Mouse (Mus musculus) megakaryocyte progenitor cell, adult 5-6 weeks (primary cell): ENCODE measurements around the gene Zfp182. TPM values are rescaled to one million over a fixed set of nuclear protein-coding genes. Genes with fewer than 3 reads are reported as not detected.

Source experiments
- ATAC-seq: replicated peaks from 2 replicates; pipeline ENCODE4 v1.8.0; 2016; ENCODE audit warnings: mild to moderate bottlenecking, moderate TSS enrichment, inconsistent platforms; ENCODE audit not compliant: poor library complexity
- total RNA-seq, 2 experiments: library from RNA; stranded (forward) in 1 of 2; stranded (reverse) in 1 of 2; fragments of 157-497, 149-512 nt in 1 of 2; fragments of 200-1000 nt in 1 of 2; gene quantifications; 2 replicates each; pipeline versions ENCODE4 v1.2.3 to v1.2.4; 2015 to 2017

Gene Zfp182
- 10.0 and 14.9 TPM in 2 replicates for total RNA-seq (2015)
- 8.3 and 11.9 TPM in 2 replicates for total RNA-seq (2017)

DNA sequence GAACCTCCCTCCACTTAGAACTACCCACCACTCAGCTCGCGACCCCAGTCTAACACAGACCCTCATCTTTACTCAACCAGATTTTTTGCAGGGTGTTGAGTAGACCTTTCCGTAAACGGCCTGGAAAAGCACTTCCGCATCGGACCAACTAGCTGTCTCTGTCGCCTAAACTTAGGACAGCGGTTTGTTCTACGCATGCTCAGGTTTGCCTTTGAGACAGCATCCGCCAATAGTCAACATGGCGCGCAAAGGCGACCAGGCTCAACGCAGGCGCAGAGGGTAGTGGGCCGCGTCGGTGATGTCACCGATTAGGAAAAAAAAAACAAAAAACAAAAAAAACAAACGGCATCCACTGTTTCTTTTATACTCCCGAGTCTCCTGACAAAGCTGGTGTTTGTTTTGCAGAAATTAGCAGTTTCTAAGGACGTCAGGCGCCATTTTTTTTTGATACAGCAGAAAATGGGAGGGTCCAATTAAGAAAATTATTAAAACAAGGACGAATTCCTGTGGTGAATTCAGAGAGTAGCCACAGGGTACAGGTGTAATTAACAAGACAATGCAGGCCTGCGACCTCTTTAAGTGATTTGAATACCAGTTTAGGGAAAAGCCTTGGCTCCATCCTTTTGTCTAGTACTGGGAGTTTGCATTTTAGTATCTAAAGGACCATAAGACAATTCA, at the start of gene Zfp182:
TSS of gene Zfp182 (minus strand) at position 451 of the 678 bp plus-strand sequence.
- peak; percentile 100 for ATAC-seq

GRCm38 (mm10) chrX:21089867-21090239, 27.7 kb upstream of the Zfp182 start:
- no peak for ATAC-seq

DNA sequence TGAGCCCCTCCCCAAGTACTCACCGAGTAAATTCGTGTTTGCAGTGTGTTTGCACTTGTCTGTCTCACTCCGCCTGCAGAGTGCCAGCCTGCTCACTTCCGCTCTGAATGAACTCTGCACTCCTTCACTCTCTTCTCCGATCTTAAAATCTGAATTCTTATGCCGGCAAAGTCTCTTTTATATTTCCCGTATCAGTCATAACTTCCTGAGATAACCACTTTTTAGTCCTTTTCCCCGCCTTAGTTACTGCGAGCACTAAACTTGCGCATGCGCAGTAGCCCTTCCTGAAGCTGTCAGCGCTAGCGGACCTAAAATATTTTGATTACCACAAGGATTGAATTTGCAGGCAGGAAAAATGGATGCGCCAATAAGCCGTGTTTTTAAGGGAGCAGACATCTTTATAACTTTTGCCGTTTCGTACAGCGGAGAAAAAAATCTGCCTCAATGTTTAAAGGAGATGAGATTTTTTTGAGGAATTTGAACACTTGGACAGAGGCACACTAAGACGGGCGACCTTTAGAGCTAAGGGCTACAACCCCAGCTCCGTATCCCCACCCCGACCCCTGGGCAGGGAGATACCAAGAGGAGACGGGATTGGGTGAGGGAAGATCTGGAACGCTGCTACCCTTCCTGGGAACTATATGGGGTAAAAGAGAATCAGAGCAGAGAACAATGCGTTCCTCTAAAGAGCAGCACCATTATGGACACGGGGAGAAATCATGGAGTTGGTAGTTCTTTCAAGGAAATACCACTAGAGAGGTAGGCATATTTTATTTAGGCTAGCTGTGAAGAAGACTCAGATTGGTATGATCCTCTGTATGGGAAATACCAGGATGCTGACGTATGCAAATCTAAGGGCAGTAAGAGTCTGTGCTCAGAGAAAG, 27.1 kb upstream of the Zfp182 start, which contains the start of gene Zfp300:
TSS of gene Zfp300 (minus strand) at position 545 of the 884 bp plus-strand sequence.
- ATAC-seq = peak; percentile 75

- ATAC-seq = no peak
These were observed 26.5 kb upstream of the Zfp182 start for GRCm38 (mm10) chrX:21088645-21088982.

DNA sequence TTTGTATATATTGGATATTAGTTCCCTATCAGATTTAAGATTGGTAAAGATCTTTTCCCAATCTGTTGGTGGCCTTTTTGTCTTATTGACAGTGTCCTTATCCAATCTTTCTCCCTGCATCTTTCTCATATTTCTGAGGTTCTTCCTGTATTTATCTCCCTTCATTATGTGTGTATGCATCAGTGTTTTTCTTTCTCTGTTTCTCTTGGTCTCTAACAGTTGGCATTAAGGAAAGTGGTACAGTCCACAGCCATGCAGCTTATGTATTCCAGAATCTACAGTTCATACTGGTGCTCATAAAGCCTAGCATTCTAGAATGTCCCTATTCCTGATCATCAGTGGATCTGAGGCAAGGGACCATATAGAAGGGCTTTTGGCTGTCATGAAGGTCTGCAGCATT, 6.0 kb upstream of the Zfp182 start, which contains the start of gene Spaca5:
TSS of gene Spaca5 (plus strand) at position 301 of the 400 bp plus-strand sequence.
- ATAC-seq = no peak

DNA sequence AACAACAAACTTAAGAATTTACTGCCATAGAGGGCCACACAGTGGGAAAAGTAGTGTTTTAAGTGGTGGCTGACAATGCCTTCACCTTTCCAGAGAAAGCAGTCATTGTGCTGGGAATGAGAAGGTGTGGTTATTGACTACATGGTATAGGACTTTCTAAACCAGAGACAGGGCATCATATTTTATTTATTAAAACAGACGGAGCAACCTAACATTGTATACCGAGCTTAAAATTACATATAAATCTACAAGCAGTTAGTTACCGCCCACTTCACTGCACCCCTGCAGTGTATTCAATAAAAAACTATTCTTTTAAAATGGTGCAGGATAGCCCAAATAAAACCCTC, 401 bp upstream of the Zfp182 start:
- no peak for ATAC-seq

GRCm38 (mm10) chrX:21061460-21061859, 656 bp downstream of the Zfp182 start:
- ATAC-seq = peak; percentile 27; the same call in 1 of the 2 replicates

DNA sequence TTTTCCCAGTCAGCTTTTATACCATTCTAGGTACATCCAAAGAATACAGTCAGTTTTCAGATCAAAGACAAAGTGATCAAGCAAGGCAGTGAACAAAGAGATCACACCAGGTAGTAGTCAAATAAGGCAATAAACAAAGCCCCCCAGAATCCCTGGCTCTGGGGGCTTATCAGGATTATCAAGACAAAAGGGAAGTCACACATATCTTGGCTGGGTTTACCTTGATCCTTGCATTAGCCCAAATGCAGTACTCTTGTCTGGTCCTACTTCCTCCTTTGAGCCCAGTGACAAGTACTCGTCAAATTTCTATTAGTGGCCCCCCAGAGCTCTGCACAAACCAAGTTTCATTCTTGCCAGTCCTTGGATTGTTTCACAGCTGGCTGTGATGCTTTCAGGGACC, 81.2 kb downstream of the Zfp182 start:
- no peak for ATAC-seq

Other genes with a start within 250 kb of the Zfp182 start
- 0.17 TPM in 1 of 2 replicates, not detected in the other for gene Timp1, start 192.2 kb downstream of the Zfp182 start, total RNA-seq (2015)
- not detected in 2 replicates for gene Timp1, start 192.2 kb downstream of the Zfp182 start, total RNA-seq (2017)
- 0.07 TPM in 1 of 2 replicates, not detected in the other for gene Syn1, start 141.3 kb downstream of the Zfp182 start, total RNA-seq (2015)
- not detected in 2 replicates for gene Syn1, start 141.3 kb downstream of the Zfp182 start, total RNA-seq (2017)
- gene Cfp, start 130.8 kb downstream of the Zfp182 start, total RNA-seq (2015) = 27.0 and 38.2 TPM in 2 replicates
- 19.5 and 32.9 TPM in 2 replicates for gene Cfp, start 130.8 kb downstream of the Zfp182 start, total RNA-seq (2017)
- gene Elk1, start 111.7 kb downstream of the Zfp182 start, total RNA-seq (2015) = 4.3 and 5.5 TPM in 2 replicates
- 3.7 and 4.6 TPM in 2 replicates for gene Elk1, start 111.7 kb downstream of the Zfp182 start, total RNA-seq (2017)
- gene Uxt, start 100.3 kb downstream of the Zfp182 start, total RNA-seq (2015) = 57.0 and 66.6 TPM in 2 replicates
- gene Uxt, start 100.3 kb downstream of the Zfp182 start, total RNA-seq (2017) = 24.7 and 35.6 TPM in 2 replicates
- gene Spaca5, start 6.1 kb upstream of the Zfp182 start, total RNA-seq (2015) = not detected in 2 replicates
- gene Spaca5, start 6.1 kb upstream of the Zfp182 start, total RNA-seq (2017) = not detected in 2 replicates
- 1.3 and 1.6 TPM in 2 replicates for gene Zfp300, start 27.2 kb upstream of the Zfp182 start, total RNA-seq (2015)
- 0.27 and 0.75 TPM in 2 replicates for gene Zfp300, start 27.2 kb upstream of the Zfp182 start, total RNA-seq (2017)
- not detected in 2 replicates for gene Ssxa1, start 53.5 kb upstream of the Zfp182 start, total RNA-seq (2015)
- not detected in 2 replicates for gene Ssxa1, start 53.5 kb upstream of the Zfp182 start, total RNA-seq (2017)
- gene Gm21876, start 113.3 kb upstream of the Zfp182 start, total RNA-seq (2015) = not detected in 2 replicates
- gene Gm21876, start 113.3 kb upstream of the Zfp182 start, total RNA-seq (2017) = not detected in 2 replicates